Mouse (Mus musculus) embryo, embryonic 9.5 days (tissue): ENCODE results near the gene Ap3b1.

ENCODE experiments used
- DNase-seq: peaks from one replicate; pipeline ENCODE4 v3.0.0-alpha.2; 2017; ENCODE audit errors: extremely low spot score

Ap3b1 gene

DNA sequence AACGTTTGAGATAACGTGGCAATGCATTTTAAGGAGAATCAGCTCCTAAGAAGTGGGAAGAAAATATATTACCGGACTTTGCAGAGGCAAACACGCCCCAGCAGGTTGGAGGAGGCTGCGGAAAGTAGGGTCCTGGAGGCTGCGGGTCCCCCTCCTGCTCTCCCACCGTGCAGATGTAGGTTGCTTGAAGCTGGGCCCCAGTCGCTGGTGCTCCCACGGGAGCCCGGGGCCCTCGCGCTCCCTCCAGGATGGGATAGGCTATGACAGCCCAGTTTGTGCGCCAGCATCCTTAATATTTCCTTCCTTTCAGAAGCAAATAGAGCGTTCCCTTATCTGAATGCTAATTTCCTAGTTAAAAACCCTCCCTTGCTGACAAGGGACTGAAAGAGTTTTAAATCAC, 236.5 kb downstream of the Ap3b1 start:
- DNase-seq: peak; percentile 17

DNA sequence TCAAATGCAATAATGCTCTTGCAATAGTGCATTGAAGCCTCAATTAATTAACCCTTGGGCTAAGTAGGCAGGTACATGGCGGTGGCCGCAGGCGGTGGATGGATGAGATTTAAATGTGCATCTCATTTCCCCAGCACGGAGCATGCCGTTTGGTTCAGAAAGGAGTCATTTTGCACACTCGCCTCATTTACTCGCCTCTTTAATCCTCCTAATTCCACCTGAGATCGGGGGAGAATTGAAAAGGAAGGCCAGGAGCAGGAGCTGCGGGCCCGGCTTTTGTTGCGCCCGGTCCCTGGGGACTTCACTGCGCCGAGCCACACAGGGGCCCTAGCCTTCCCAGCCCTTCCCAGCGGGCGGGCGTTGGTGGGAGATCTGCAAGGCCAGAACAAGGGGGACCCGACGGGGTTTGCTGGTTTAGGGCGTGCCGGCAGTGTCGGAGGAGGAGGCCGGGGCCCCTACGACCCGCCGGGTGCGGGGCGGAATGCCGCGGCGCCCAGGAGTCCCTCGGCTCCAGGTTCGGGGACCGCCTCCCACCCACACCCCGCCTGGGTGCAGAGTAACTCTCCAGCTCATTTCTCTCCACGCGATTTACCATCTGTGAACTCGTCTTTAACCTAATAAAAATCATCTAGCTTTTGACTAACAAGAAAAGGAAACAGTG, 237.1 kb downstream of the Ap3b1 start:
- DNase-seq: no peak

GRCm38 (mm10) chr13:94596386-94597033, 237.8 kb downstream of the Ap3b1 start:
- peak; percentile 55 for DNase-seq

GRCm38 (mm10) chr13:94599718-94600117, 241.0 kb downstream of the Ap3b1 start:
- no peak for DNase-seq

- no peak for DNase-seq
Observed at GRCm38 (mm10) chr13:94607035-94607860, 248.5 kb downstream of the Ap3b1 start.

GRCm38 (mm10) chr13:94607861-94608223, 249.1 kb downstream of the Ap3b1 start:
- peak; percentile 28 for DNase-seq

GRCm38 (mm10) chr13:94608420-94608831, 249.7 kb downstream of the Ap3b1 start:
- peak; percentile 77 for DNase-seq

- no peak for DNase-seq
Observed at GRCm38 (mm10) chr13:94608947-94609346, 250.2 kb downstream of the Ap3b1 start.
